Mouse (Mus musculus) urinary bladder, postnatal 36 days (tissue): ENCODE measurements around the gene Olfr5.
"Not testable (repeated sequence)": the region's sequence is repeated elsewhere in the genome, so short reads cannot be mapped to it uniquely, and the experiment has no call there.

ENCODE experiments used
- DNase-seq, 2 experiments: peaks; one replicate each; pipeline ENCODE4 v3.0.0; 2022; ENCODE audit warnings: low spot score in 2 of 2, mixed read lengths in 1 of 2

Gene Olfr5

DNA sequence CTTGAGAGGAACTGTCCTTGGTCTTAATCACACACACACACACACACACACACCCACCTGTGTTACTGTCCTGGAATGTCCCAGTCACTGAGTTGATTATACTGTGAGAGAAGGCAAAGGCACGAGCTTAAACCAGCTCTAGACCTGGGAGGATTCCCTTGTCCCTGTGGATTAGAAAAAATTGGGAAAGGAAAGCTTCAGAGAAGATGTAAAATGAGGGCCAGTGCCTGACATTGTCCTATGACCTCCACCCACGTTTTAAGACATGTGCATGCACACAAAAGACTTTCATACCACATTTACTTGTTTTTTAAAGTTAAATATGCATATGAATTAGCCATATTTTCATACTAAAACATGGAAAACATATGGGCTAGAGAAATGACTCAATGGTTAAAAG lies at the start of gene Olfr5:
TSS of gene Olfr5 (minus strand) at position 101 of the 400 bp plus-strand sequence.
- no peak for DNase-seq

DNA sequence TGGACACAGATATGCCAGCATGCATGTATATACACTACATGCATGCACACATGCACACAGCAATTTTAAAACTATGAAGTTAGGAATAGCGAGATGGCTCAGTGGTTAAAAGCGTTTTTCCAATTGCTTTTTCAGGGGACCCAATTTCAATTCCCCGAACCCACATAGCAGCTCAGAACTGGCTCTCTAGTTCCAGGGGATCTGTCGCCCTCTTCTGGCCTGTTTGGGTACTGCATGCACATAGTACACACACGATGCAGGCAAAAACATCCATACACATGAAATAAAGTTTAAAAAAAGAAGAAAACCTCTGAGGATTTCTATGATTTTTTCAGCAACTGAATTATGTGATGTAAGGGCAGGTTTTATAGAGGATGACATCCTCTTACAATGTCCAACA lies 39.4 kb upstream of the Olfr5 start:
- DNase-seq, result no peak

- DNase-seq, result no peak
These were observed 38.3 kb upstream of the Olfr5 start for GRCm38 (mm10) chr7:6525001-6525400.

GRCm38 (mm10) chr7:6522850-6523249 lies 36.1 kb upstream of the Olfr5 start, which contains the start of gene Olfr1349:
Gene Olfr1349, minus strand, starts transcription at chr7:6522950.
- DNase-seq, result no peak

DNA sequence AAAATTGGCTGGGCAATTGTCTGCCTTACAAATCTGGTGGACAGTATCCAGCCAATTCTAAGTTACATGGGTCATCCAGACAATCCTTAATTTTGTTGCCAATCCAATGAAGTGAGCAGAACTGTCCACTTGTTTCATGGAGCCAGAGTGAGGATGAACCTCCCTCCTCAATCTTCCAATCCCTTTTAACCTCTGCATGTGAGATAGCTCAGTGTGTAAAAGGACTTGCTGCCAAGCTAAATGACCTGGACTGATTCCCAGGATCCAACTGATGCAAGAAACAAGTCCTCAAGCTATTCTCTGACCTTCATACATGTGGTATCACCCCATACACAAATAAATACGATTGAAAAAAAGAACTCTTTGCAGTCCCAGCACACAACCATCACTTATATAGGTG lies 34.9 kb upstream of the Olfr5 start:
- DNase-seq, result no peak

- no peak for DNase-seq
These were observed 21.9 kb upstream of the Olfr5 start, which contains the start of gene Olfr1348 for GRCm38 (mm10) chr7:6508648-6509047. Gene Olfr1348, minus strand, starts transcription at chr7:6508748.

GRCm38 (mm10) chr7:6499655-6500054 lies 12.9 kb upstream of the Olfr5 start, which contains the start of gene Olfr1347:
Gene Olfr1347, minus strand, starts transcription at chr7:6499755.
- DNase-seq, result no peak

GRCm38 (mm10) chr7:6477633-6478032 lies 9.1 kb downstream of the Olfr5 start:
- not testable (repeated sequence) for DNase-seq

GRCm38 (mm10) chr7:6466951-6467350 lies 19.8 kb downstream of the Olfr5 start, which contains the start of gene Olfr1346:
Gene Olfr1346, plus strand, starts transcription at chr7:6467101.
- no peak for DNase-seq

DNA sequence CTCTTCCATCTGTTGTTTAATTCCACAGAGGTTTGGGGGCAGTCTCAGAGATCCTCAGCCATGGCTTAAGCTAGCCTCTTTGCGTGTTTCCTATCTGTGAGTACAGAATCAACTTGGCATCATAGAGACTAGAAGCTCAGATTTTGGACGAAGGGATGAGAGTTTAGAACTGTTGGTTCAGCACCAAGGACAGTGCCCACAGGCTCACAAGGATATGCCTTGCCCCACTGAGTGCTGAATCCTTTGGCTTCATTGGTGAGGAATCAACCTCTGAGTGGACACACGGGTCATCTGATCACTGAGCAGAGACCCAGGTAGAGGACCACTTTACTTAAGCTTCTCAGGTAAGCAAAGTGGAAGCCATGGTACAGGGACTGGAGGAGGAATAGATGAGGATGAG lies 30.3 kb downstream of the Olfr5 start:
- no peak for DNase-seq

DNA sequence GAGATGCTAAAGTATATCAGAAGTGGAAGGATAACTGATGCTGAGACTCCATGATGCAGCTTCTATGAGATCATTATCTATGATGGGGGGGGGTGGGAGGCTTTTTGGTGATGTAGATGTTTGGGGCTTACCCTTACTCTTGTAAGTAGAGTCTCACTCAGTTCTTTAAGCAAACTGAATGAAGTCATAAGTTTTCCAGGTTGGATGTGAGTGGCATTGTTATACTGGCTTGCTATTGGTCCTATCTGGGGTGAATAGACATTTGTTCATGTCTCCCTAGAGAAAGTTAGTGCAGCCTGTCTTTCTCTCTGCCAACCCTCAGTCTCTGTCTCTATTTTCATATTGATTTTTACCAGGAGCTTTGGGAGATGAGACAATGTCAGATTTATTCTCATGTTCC lies 30.9 kb downstream of the Olfr5 start, which contains the start of gene Olfr1336:
TSS of gene Olfr1336 (plus strand) at position 301 of the 400 bp plus-strand sequence.
- DNase-seq, result no peak

DNA sequence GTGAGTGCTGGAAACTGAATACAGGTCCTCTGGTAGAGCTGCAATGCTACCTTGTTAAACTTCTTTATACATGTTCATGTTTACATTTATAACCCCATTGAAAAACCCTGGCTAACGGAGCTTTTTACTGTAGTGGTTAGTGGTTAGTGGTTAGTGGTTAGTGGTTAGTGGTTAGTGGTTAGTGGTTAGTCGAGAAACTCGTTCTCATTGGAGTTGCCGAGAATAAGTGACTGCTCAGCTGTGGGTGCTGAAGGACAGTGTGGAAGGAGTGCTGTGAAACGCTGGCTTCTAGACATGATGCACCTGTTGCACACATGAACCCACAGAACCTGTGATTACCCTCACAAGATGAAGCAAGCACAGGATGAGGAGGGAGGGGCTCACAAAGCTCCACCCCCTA lies 39.0 kb downstream of the Olfr5 start:
- DNase-seq, result no peak

- no peak for DNase-seq
These were observed 45.6 kb downstream of the Olfr5 start for GRCm38 (mm10) chr7:6441173-6441572.

- no peak for DNase-seq
These were observed 48.4 kb downstream of the Olfr5 start, which contains the start of gene Olfr1344 for GRCm38 (mm10) chr7:6438388-6438787. Gene Olfr1344, plus strand, starts transcription at chr7:6438688.

DNA sequence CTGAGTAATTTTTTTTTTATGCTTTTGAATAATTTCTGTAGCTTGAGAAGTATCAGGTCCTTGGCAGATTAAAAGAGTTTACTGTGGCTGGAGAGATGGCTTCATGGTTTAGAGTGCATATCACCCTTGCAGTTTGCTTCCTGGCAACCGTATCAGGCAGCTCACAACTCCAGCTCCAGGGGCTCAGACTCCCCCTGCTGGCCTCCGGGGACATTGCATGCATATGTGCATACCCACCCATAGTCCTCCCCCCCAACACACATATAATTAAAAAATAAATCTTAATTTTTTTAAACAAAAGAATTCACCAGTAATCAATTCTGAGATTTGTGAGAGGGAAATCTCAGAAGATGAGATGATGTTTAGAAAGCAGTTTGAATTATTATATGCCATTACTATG lies 56.4 kb downstream of the Olfr5 start:
- no peak for DNase-seq

GRCm38 (mm10) chr7:6429381-6429780 lies 57.4 kb downstream of the Olfr5 start:
- DNase-seq, result no peak
